Mouse (Mus musculus): ENCODE results near the gene Gstcd.

- TF ChIP-seq CTCF (IDR thresholded peaks at IDR 0.05; ENCODE audit: extremely low read depth, insufficient read length, insufficient replicate concordance, low read depth, low read length) (no peak), POLR2A (IDR thresholded peaks at IDR 0.05; ENCODE audit: low read depth, low read length) (no peak)
Measured at GRCm38 (mm10) chr3:133094305-133094704, 2.5 kb upstream of the Gstcd start.

Measured in small intestine, adult 2 months (tissue).